Mouse (Mus musculus) adrenal gland, adult 2 months (tissue): Measurements from ENCODE around the gene H1foo. TPM values are rescaled to one million over a fixed set of nuclear protein-coding genes. Genes with fewer than 3 reads are reported as not detected.

Experiments
- DNase-seq: peaks from one replicate; pipeline ENCODE4 v3.0.0; 2021
- long read RNA-seq: library from polyadenylated mRNA; stranded (forward); transcript quantifications from one replicate; pipeline ENCODE4 v2.0.0, GENCODE M21; 2021
- polyA plus RNA-seq: library from polyadenylated mRNA; depleted of rRNA; stranded (reverse); fragments of >200 nt; gene quantifications from 2 replicates; pipeline ENCODE4 v1.2.3, GENCODE M21; 2012; rRNA removed
- total RNA-seq, 2 experiments: library from RNA; stranded (reverse); gene quantifications; 2 replicates each; pipeline ENCODE4 v1.2.3; 2021

The H1foo gene
- not detected for total RNA-seq
- not detected in 2 replicates for polyA plus RNA-seq
- long read RNA-seq: 0 reads

GRCm38 (mm10) chr6:115944638-115945037 is at the start of gene H1foo:
Gene H1foo (plus strand): TSS chr6:115944938.
- DNase-seq: no peak

GRCm38 (mm10) chr6:115896346-115896745 is 48.4 kb upstream of the H1foo start:
- no peak for DNase-seq

- peak; percentile 62 for DNase-seq
Observed at GRCm38 (mm10) chr6:115897117-115897516, 47.6 kb upstream of the H1foo start.

GRCm38 (mm10) chr6:115897926-115898520 is 46.7 kb upstream of the H1foo start:
- no peak for DNase-seq

- DNase-seq: peak; percentile 90
Observed at GRCm38 (mm10) chr6:115901062-115901461, 43.7 kb upstream of the H1foo start.

GRCm38 (mm10) chr6:115901489-115901931 is 43.2 kb upstream of the H1foo start:
- DNase-seq: peak; percentile 80

GRCm38 (mm10) chr6:115902545-115902944 is 42.2 kb upstream of the H1foo start:
- DNase-seq: no peak

GRCm38 (mm10) chr6:115905568-115905967 is 39.2 kb upstream of the H1foo start:
- DNase-seq: no peak

GRCm38 (mm10) chr6:115906455-115906854 is 38.3 kb upstream of the H1foo start:
- DNase-seq: peak; percentile 52

- DNase-seq: no peak
Observed at GRCm38 (mm10) chr6:115906871-115907270, 37.9 kb upstream of the H1foo start.

- DNase-seq: peak; percentile 66
Observed at GRCm38 (mm10) chr6:115908421-115908982, 36.2 kb upstream of the H1foo start.

GRCm38 (mm10) chr6:115909052-115909451 is 35.7 kb upstream of the H1foo start:
- DNase-seq: no peak

GRCm38 (mm10) chr6:115909940-115910339 is 34.8 kb upstream of the H1foo start:
- DNase-seq: peak; percentile 76

- no peak for DNase-seq
Observed at GRCm38 (mm10) chr6:115911763-115912162, 33.0 kb upstream of the H1foo start.

GRCm38 (mm10) chr6:115913482-115913881 is 31.3 kb upstream of the H1foo start:
- DNase-seq: no peak

GRCm38 (mm10) chr6:115914511-115915202 is 30.1 kb upstream of the H1foo start:
- DNase-seq: no peak

GRCm38 (mm10) chr6:115915601-115916445 is 28.9 kb upstream of the H1foo start:
- DNase-seq: no peak

GRCm38 (mm10) chr6:115916611-115917010 is 28.1 kb upstream of the H1foo start:
- no peak for DNase-seq

GRCm38 (mm10) chr6:115918615-115919014 is 26.1 kb upstream of the H1foo start:
- DNase-seq: no peak

GRCm38 (mm10) chr6:115919876-115920275 is 24.9 kb upstream of the H1foo start:
- no peak for DNase-seq

- DNase-seq: no peak
Observed at GRCm38 (mm10) chr6:115924829-115925228, 19.9 kb upstream of the H1foo start.

GRCm38 (mm10) chr6:115926416-115926815 is 18.3 kb upstream of the H1foo start:
- DNase-seq: no peak
